Mouse (Mus musculus): ENCODE measurements around the gene Cbx1. TPM values are rescaled to one million over a fixed set of nuclear protein-coding genes. Genes with fewer than 3 reads are reported as not detected.

Cbx1 gene
- total RNA-seq, 2 experiments from 2014 or later: 48.5 to 48.9 TPM

DNA sequence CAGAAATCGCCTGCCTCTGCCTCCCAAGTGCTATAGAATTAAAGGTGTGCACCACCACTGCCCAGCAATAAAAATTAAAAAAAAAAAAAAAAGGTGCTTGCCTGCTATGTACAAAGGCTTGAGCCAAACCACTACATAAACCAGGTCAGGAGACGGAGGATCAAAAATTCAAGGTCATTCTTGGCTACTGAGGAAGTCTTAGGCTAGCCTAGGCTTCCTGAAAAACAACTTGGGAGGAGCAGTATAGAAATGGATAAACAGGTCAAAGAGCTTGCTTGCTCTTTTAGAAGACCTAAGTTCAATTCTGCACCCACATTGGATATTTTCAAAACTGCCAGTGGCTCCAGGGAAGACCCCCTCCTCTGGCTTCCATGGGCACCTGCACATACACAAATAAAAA, 25.5 kb downstream of the Cbx1 start:
- DNase-seq (ENCODE audit: low spot score in 2 of 2): no peak

DNA sequence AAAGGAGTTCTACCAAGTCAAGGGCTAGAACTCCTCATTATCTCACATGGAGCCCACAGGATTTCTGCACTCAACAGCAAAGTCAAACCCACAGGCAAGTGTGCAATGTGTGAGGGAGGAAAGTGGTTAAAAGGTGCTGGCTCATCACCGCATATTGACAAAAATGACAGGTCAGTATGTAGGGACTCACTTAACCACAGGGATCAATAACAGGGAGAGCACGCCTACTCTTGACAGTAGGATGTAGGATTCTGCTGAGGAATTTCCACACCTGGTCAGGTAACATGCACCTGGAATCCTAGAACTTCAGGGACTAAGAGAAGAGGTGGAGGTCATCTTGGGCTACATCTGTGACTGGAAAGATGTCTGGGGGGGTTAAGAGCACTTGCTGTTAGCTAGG, 27.0 kb downstream of the Cbx1 start:
- DNase-seq (ENCODE audit: low spot score in 2 of 2): no peak

DNA sequence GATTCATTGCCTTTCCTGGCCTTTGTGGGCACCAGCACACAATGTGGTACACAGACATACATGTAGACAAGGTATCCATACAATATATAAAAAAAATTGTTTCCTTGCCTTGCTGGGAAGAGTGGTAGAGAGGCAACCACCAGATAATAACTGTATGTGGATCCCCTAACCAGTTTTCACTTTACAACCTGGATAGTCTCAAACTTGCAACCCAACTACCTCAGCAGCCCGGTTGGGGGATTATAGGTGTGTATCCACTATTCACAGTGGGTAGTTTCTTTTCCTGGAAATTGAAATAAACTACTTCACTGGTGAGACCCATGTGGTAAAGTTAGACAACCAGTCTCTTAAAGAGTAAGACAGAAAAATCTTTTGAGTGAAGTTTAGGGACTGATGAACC, 27.6 kb downstream of the Cbx1 start:
- no peak for DNase-seq (ENCODE audit: low spot score in 2 of 2)

DNA sequence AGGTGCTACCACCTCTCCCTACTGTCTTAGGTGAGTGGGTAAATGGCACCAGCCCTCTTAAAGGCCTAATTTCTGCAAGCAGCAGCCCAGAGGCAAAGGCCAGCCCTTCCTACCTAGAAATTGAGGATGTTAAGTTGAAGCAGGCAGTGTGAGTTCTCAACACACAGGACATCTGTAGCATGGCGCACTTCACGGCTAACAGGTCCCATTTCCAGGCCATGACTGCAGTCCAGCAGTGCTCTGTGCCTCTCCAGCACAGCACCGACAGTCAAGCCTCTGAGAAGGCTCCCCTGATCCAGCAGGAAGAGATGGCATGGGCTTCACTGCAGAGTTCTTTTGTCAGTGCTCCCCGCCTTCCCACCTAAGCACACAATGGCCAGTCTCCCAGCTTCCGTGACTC, 28.1 kb downstream of the Cbx1 start:
- no peak for DNase-seq (ENCODE audit: low spot score in 2 of 2)

DNA sequence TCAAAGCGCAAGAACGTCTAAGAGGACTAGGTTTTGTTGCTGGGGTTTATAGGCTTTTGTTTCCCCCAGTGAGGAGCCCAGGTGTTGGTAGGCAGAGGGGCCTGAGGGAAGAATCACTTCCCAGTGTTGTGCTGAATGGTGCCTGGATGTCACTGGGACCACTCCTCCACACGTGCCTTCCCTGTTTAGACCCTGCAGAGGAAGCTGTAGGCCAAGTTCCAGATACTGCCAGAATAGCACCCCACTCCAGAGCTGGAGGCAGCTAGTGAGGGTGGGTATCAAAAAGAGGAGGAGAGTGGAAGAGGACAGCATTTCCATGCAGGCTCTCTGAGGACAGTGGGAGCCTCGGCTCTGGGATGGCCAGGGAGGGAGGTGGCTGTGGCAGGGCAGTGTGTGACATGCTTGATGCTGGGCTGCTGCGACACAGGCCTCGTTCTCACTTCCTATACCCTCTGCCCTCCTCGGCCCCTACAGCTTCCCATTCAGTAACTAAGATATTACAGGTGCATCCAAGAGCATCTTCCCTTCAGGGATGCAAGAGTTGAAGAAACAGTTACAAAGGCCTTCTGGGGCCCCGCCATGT, 29.3 kb downstream of the Cbx1 start:
- DNase-seq (ENCODE audit: low spot score in 2 of 2): no peak

DNA sequence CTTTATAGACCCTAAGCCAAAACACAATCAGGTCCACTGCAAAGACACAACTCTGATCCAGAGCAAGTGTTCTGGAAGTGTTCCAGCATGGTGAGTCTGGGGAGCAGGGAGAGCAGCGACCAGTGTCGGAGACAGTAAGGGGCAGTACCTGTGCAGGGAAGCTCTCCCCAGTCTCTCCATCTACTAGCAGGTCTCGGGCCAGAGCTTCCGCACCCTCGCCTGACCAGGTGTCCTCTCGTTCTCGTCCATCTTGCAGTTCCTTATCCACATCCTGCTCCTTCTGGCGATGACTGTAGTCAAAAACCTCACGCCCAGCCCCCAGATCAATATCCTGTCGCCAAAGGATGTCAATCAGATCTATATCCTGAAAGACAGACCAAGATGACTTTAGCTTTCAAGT, 33.0 kb downstream of the Cbx1 start:
- DNase-seq (ENCODE audit: low spot score in 2 of 2): no peak

DNA sequence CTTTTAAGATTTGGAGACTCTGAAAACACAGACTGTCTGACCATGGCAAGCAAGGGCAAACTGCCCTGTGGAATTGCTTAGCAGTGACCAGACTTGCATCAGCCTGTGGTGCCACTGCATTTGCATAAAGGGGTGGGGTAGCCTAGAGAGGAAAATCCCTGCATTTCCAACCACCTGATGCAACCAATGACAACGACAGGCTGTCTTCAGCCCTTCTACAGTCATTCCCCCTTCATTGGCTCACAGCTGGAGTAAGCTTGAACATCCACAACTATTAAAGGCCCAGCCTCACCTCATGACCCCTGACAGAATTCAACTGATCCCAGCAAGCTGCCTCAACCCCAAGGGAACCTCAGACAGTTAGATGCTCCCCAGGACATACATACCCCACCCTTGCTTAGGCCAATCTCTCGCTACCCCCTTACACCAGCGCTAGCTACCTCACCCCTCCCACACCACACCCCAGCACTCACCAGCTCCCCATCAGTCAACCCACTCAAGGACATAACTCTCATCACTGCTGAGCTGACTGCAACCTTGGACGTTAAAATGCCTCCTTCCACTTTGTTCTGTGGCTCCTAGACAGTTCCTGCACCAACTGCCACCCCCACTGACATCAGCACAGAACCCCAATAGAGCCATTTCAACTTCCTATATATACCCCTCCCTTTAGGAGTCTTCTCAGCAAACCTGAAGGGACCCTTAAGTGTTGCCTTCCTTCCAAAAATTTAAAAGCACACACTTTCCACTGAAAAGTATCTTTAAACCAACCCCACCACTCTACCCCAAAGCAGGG, 33.9 kb downstream of the Cbx1 start:
- DNase-seq (ENCODE audit: low spot score in 2 of 2): no peak

DNA sequence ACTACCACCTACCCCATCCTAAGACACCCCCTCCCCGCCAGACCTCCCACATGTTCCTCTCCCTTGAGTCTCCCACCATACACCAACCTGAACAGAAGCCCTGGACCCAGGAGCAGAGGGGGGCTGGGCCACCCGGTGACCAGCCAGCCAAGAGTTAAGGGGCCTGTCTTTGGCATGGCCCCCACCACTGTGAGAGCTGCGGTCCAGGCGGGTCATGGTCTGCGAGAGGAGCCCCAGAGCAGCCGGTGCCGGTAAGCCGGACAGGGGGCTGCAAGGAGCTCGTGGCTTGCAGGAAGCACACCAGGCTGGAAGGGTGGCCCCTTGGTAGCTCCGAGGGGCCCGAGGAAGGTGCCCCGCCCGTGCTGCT, 34.5 kb downstream of the Cbx1 start:
- DNase-seq (ENCODE audit: low spot score in 2 of 2): no peak

DNA sequence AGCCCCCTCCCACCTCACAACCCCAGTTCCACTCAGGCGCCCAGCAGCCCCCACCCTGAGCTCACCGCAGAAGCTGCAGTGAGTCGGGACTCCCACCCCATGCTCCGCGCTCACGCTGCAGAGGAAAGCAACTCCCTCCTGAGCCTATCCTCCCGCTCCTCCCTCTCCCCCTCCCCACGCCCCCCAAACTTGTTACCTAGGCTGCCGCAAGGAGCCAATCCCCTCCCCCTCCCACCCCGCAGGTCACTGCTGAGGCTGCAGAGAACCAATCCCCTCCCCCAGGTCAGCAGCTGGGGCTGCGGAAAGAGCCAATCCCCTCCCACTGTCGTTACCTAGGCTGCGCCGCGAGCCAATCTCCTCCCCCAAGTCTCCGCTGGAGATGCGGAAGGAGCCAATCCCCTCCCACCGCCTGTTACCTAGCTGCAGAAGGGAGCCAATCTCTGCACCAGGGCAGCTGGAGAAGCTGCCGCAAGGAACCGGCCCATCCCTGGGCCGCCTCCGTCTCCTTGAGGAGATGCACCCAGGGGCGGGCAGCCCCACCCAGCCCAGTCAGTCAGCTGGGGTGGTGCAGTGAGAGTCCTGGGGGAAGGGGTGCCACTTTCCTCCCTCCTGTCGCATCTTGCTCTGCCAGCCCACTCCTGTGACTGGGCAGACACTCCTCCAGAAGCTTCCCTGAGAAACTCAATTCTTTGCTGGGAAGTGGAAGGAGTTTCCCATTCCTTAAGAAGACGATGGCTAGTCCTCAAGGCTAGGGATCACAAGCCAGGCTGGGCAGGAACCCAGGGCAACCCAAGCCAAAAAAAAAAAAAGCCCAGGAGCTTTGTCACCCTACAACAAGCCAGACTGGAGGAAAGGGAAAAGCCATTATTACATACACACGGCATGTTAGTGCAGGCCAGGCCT, 35.2 kb downstream of the Cbx1 start:
- DNase-seq (ENCODE audit: low spot score in 2 of 2): peak; percentile 83 to 85

DNA sequence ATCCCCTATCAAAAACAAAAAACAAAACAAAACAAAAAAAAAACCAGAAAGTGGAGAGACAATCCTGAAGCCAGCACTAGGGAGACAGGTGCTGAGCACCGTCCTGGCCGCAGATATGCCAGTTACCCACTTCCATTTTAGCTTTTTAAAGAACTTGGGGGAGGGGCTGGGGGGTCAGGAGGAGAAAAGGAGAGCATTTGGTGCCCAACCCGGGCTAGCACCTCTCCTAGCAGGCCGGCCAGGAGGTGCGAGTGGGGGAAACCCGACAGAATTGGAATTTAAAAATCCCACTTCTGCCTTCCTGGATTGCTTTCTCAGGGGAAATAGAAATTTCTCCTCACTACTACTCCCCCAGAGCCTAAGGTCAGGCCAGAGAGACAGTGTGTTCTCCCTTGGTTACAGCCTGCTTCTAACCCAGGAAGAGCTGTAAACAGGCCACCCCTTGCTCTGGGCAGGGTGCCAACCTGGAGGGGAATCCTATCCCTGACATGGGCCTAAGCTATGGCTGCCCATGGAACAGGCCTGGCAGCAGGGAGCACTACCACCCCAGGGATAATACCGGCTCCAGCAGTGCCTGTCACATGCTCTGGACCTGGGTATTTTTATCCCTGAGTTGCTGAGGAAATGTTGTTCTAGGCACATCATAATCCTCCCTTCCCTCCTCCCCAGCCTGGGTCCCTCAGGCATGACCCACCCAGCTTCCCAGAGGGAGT, 36.0 kb downstream of the Cbx1 start:
- DNase-seq (ENCODE audit: low spot score in 2 of 2): peak in 1 of 2 experiments; percentile 39

DNA sequence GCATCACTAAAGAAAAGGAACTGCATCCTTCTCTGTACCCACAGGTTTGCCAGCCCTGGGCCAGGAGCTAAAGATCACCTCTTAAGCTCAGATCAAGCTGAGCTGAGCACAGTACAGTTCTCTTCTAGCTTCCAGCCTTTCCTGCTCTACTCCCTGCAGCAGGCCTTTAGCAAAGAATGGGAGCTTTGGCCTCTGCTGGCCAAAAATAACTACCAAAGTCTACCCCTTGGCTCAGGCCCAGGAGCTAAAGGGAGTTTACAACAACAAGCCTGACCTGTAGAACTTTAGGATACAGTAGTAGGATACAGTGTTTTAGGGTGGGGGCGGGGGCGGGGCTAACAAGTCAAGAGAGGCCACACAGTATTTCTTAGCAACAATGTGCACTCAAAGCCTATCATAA, 37.6 kb downstream of the Cbx1 start:
- DNase-seq (ENCODE audit: low spot score in 2 of 2): no peak

DNA sequence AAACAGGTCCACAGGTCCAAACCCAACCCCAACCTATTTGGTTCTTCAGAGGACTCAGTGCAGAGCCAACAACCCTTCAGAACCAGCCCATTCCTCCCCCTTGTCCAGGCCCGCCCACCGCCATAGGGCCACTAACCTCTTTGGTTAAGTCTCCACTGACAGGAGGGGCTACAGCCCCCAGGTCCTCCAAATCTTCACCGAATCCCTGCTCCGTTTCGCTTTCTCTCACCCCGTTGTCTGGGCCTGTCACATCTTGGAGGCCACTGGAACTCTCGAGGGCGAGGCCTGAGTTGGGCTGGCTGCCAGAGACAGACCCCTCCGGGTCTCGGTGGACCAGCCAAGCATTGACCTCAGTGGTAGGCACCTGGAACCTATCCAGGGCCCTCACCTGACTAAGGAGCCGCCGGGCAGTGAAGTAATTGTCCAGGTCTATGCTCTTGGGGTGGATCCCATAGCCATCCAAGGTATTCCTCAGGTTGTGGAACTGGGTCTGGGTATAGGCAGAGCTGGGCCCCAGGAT, 38.2 kb downstream of the Cbx1 start:
- DNase-seq (ENCODE audit: low spot score in 2 of 2): no peak

DNA sequence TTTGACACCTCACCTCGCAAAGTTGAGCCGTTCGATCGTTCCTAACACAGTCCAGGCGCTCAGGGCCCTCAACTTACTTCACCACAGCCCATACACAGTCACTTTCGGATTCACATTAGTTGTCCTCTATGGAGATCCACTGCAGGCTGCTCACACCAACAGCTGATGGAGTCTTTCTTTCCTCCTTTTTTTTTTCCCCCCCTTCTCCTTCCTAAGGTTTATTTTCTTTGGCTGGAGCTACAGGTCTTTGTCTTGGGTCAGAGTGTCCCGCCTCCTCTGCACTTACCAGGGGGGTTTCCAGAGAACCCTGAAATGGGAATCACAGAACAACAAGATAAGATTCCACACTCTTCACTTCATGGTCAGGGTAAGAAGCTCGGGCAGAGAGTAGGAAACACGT, 39.0 kb downstream of the Cbx1 start:
- no peak for DNase-seq (ENCODE audit: low spot score in 2 of 2)

DNA sequence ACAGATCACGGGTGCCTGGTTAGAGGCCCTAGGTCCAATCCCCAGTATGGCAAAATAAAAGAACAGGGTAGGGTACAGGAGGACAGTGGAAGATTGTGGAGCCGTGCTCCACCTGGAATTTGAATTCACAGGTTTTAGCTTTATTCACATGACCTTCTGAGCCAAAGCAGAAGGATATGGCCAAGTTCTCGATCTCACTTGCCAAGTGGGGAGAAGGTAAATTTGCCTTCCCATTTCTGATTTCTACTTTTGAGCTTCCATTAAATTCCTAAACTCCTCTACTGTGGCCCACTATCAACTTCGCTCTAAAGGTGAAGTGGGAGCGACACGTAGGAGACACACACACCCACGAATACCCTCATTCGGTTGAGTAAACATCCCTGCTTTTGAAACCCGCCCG, 40.0 kb downstream of the Cbx1 start:
- no peak for DNase-seq (ENCODE audit: low spot score in 2 of 2)

DNA sequence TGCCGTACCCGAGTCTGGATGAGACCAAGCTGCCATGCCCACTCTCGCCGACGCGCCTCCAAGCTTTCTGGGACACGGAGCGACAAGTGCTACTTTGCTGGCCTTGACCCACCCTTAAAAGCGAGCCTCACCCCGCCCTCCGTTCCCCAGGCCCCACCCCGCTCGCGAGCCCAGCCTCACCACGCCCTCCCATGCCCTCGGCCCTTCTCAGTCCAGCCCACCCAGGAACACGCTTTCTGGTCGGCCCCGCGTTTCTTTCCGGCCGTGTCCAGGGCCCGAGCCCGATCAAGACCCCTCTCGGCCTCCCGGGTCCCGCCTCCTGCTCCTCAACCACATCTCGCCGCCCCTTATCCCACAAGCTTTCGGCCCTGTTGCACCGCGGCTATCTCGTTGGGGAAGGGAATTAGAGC, 40.5 kb downstream of the Cbx1 start:
- DNase-seq (ENCODE audit: low spot score in 2 of 2): peak in 1 of 2 experiments; percentile 42

DNA sequence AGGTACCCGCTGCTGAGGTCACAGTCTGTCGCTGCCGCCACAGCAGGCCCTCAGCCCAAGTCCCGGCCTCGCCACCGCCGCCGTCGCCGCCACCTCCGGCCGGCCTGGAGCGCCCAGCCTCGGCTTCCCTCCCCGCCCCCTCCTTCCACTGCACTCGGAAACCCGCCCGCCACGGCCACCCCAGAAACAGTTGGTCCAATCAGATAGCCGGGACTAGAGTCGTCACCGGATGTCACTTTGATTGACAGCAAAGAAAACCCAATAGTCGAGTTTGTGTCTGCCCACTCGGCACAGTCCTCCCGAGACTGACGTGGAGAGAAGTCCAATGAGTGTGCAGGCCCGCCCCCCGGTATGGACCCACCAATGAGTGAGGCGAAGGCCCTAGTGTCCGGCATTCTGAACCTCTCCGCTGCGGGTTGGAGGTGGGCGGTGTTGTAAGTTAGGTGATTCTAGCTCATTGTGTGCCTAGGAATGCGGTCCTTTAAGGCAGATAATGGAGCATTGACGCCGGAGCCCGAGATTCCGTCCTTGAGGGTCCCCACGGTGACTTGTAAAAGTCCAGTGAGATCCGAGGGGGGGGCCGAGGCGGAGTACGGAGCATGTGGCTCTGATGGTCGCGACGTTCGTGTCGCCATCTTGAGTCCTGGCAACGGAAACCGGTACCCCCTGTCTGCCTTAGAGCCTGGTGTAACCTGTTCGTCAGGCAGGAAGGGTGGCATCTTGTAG, 41.0 kb downstream of the Cbx1 start, which contains the start of gene Nfe2l1:
Gene Nfe2l1 (minus strand): TSS at position 156 of the 726 bp plus-strand sequence.
- peak; percentile 99 to 100 for DNase-seq (ENCODE audit: low spot score in 2 of 2)

DNA sequence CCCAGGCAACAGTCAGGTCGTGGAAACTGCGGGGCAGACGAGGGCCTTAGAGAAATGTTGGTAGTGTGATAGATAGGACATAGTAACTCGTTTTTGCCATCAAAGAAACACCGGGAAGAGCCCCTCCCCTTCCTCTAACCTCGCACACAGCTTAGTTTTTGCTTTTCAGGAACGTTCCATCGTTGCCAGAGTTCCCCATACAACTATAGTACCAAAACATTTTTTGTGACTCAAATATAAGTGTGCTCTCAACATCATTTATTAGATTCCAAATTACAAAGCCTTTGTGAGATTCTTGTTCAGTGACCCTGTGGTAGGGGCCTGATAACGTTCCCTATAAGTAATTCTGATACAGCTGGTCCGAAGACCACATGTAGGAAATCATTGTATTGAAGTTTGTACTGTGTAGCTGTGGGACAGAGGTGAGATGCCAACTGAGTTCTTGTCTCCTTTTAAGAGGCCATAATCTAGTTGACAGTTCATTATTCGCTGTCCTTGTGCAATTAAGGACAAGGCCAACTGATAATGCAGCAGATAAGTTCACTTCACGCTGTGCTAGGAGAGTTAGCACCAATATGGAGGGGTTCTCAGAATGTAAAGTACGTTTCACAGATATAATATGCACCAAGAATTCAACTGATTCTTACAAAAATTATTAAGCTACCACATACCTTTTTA, 41.8 kb downstream of the Cbx1 start:
- DNase-seq (ENCODE audit: low spot score in 2 of 2): no peak

DNA sequence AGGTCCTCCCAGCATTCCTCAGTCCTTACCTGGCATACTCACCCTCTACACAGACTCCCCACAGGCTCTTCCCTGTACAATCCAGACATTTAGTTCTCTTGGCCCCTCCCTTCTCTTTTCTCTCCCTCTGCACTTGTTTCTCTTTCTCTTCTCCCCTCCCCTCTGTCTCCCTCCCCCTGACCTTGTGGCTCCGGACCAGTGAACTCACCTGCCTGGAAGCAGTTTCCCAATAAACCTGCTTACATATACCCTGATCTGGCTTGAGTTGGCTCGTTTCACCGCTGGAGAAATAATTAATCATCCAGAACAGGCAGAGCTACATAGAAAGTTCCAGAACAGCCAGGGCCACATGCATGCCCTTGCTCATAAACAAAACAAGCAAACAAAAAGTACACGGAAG, 42.6 kb downstream of the Cbx1 start:
- DNase-seq (ENCODE audit: low spot score in 2 of 2): no peak

DNA sequence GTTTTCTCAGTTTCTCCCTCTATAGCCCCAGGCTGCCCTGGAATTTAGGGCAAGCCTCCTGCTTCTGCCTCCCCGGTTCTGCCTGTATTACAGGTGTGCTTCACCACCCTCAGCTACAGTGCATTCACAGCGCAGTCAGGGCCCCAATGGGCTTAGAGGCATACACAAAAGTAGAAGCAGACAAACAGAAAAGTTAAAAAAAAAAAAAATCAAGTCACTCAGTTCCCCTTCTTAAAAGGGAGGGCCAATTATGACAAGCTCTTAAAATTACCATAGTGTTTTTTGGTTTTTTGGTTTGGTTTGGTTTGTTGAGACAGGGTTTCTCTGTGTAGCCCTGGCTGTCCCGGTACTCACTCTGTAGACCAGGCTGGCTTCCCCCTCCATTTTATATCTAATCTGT, 43.6 kb downstream of the Cbx1 start:
- no peak for DNase-seq (ENCODE audit: low spot score in 2 of 2)

DNA sequence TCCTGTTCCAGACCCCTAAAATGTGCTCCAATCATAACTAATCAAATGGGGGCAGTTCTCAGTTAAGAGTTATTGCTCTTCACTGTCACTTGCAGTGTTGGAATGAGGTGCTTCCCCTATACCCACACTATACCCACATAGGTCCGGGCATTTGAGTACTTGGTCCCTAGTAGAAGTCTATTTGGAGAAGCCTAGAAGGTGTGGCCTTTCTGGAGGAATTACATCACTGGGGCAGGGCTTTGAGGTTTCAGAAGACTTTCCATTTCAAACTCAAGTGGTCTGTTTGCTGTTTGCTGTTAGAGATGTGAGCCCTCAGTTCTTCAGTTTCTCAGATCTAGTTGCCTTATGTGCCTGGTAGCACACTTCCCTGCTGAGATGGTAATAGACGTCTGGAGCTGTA, 44.0 kb downstream of the Cbx1 start:
- no peak for DNase-seq (ENCODE audit: low spot score in 2 of 2)
